Mouse (Mus musculus): ENCODE data around the gene Whrn.

DNA sequence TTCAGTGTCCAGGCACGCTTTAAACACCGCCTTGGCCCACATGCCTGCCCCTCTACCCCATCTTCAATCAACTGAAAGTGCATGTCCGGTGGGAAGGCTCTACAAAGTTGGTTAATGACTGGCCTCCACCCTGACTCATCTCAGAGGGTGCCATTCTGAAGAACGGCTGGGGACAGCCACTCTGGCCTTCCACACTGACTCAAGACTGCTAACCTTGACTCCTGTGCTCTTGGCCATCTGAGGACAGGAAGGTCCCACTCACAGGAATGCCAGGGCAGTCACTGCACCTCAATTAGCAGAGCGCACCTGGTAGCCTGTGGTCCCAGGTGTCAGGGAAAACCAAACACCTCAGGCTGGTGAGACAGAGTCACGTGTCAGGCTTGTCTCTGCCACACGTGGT lies 17.8 kb downstream of the Whrn start:
- TF ChIP-seq CTCF (IDR thresholded peaks at IDR 0.05; ENCODE audit: low read depth, low read length) (no peak), POLR2A (IDR thresholded peaks at IDR 0.05; ENCODE audit: extremely low read depth, insufficient read depth, low read length) (no peak)
